Mouse (Mus musculus) brain, embryonic 14.5 days (tissue): Measurements from ENCODE around the gene L3hypdh.
A peak's percentile ranks its signal among the peaks of the same experiment; 100 is the strongest.

Experiments used
- CTCF ChIP-seq: fragments of 200-500 bp; IDR thresholded peaks from 2 replicates; pipeline ENCODE4 v1.5.1; 2012; ENCODE audit warnings: inconsistent platforms, mild to moderate bottlenecking, moderate library complexity, borderline replicate concordance; ENCODE audit not compliant: insufficient read depth, insufficient read length; ENCODE audit errors: extremely low read depth
- POLR2A ChIP-seq: fragments of 200-500 bp; IDR thresholded peaks from 2 replicates; pipeline ENCODE4 v1.6.1; 2012; ENCODE audit warnings: mild to moderate bottlenecking, inconsistent platforms, borderline replicate concordance; ENCODE audit not compliant: poor library complexity, insufficient read depth, insufficient read length, severe bottlenecking; ENCODE audit errors: extremely low read depth

GRCm38 (mm10) chr12:72053303-72053702, 31.9 kb downstream of the L3hypdh start:
- TF ChIP-seq CTCF (peak; percentile 55; the same call in 1 of the 2 replicates), POLR2A (no peak)
